Mouse (Mus musculus) hindbrain, embryonic 16.5 days (tissue): Measurements from ENCODE around the gene Afap1. TPM values are rescaled to one million over a fixed set of nuclear protein-coding genes. Genes with fewer than 3 reads are reported as not detected.

ENCODE experiments used
- ATAC-seq: fragments of 200-750 bp; cut with Nextera tagmentation; 2 replicates; pipeline ENCODE4 v1.8.0; 2017; ENCODE audit warnings: moderate TSS enrichment, moderate library complexity
- H3K27ac ChIP-seq: fragments of 300-500 bp; sonication (generic); 2 replicates; pipeline ENCODE4 v1.5.1; 2014; ENCODE audit warnings: low read depth, mild to moderate bottlenecking, control low read depth, low read length, moderate library complexity
- H3K27me3 ChIP-seq: fragments of 300-500 bp; sonication (generic); replicated peaks from 2 replicates; pipeline ENCODE4 v1.6.1; 2014; ENCODE audit warnings: low read length; ENCODE audit not compliant: control insufficient read depth, insufficient read depth
- H3K36me3 ChIP-seq: fragments of 300-500 bp; sonication (generic); 2 replicates; pipeline ENCODE4 v1.6.1; 2014; ENCODE audit warnings: mild to moderate bottlenecking, low read length, moderate library complexity, mixed read lengths; ENCODE audit not compliant: control insufficient read depth, insufficient read depth
- H3K4me1 ChIP-seq: fragments of 300-500 bp; sonication (generic); 2 replicates; pipeline ENCODE4 v1.6.1; 2014; ENCODE audit warnings: low read depth, low read length; ENCODE audit not compliant: control insufficient read depth, insufficient read depth
- H3K4me2 ChIP-seq: fragments of 300-500 bp; sonication (generic); 2 replicates; pipeline ENCODE4 v1.6.1; 2014; ENCODE audit warnings: mild to moderate bottlenecking, low read length, control low read depth, moderate library complexity
- H3K4me3 ChIP-seq: fragments of 300-500 bp; sonication (generic); 2 replicates; pipeline ENCODE4 v1.5.1; 2014; ENCODE audit warnings: mild to moderate bottlenecking, low read length, control low read depth, moderate library complexity
- H3K9ac ChIP-seq: fragments of 300-500 bp; sonication (generic); 2 replicates; pipeline ENCODE4 v1.6.1; 2014; ENCODE audit warnings: low read depth, mild to moderate bottlenecking, control low read depth, low read length, moderate library complexity
- H3K9me3 ChIP-seq: fragments of 300-500 bp; sonication (generic); 2 replicates; pipeline ENCODE4 v1.6.1; 2014; ENCODE audit warnings: mild to moderate bottlenecking, low read length, moderate library complexity; ENCODE audit not compliant: control insufficient read depth
- WGBS: fragments of 180-500 bp; shearing (Covaris S2); extraction: QIAGEN DNeasy Blood & Tissue Kit; methylation state at CpG from one replicate; pipeline ENCODE4 v1.1.7; 2014; 5-methylcytosine and 5-hydroxymethylcytosine counted together
- polyA plus RNA-seq: library from polyadenylated mRNA; unstranded; fragments of >200 nt; fragmentation: Nextera tagmentation; extraction: Ambion mirVana; gene quantifications from 2 replicates; pipeline ENCODE4 v1.2.1, GENCODE M21; 2015

Gene Afap1
- polyA plus RNA-seq, 1 experiment from 2014 or later: 54.8 TPM

DNA sequence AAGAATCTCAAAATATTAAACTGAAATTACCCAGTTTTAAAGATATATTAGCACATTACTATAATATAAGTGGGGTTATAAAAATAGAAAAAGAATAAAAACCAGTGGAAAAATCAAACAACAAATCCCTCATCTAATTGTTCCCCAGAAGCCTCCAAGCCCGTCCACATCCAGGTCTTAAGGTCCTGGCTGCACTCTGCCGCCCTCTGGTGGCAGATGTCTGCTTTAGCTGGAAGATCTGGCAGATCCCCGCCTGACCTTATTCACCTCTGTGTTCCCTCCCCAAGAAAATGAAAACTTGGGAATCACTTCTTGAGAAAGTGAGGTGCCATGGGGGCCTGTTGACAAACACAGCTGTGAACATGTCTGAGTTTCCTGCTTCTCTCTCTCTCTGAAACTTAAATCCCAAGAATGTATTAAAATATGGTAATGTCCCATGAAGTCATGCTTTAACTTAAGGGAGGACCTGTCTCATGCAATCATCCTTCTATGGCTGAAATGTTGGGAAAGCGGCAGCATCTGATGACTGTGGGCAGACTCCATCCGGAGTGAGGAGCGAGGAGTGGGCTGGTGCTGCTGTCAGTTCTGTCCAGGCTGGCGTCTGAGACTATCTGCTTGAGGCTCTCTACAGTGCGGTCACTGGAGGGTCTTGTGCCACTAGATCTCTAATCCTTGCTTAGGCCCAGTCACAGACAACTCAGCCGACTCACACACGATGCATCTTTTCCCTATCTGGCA lies 78.9 kb downstream of the Afap1 start:
- ATAC-seq: no peak
- Histone ChIP-seq H3K9me3 (no peaks in the 10 kb centered on the region), H3K4me1 (peaks cover 8% of the 10 kb centered on the region), H3K27ac (no peak overlapping the region), H3K4me3 (no peak overlapping the region), H3K4me2 (no peak overlapping the region), H3K36me3 (peaks cover 22% of the 10 kb centered on the region), H3K27me3 (no peaks in the 10 kb centered on the region), H3K9ac (no peak overlapping the region)
- WGBS: 61% methylated on average over 10 of the region's 10 CpGs

DNA sequence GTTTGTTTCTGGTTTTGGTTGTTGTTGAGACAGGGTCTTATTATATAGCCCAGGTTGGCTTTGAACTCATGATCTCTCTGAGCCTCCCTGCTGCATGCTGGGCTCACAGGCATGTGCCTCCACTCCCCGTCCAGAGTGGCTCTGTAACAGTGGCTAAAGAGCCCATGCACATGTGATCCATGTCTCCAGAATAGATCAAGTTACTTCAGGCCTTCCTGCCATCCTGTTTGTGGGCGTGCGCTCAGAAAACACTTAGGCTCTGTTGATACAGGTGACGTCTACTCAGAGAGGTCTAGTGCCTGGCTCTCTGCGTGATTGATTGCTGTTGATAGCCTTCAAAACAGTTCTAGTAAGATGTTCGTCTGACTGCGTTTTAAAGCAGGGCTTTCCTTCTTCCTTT lies 79.6 kb downstream of the Afap1 start:
- H3K4me2 ChIP-seq: no peak overlapping the region
- H3K27me3 ChIP-seq: no peaks in the 10 kb centered on the region
- peaks cover 29% of the 10 kb centered on the region for H3K36me3 ChIP-seq
- no peaks in the 10 kb centered on the region for H3K9me3 ChIP-seq
- WGBS: 78% methylated on average over 7 of the region's 7 CpGs
- H3K9ac ChIP-seq: no peak overlapping the region
- ATAC-seq: no peak
- peaks cover 8% of the 10 kb centered on the region for H3K4me1 ChIP-seq
- H3K4me3 ChIP-seq: no peak overlapping the region
- H3K27ac ChIP-seq: no peak overlapping the region

DNA sequence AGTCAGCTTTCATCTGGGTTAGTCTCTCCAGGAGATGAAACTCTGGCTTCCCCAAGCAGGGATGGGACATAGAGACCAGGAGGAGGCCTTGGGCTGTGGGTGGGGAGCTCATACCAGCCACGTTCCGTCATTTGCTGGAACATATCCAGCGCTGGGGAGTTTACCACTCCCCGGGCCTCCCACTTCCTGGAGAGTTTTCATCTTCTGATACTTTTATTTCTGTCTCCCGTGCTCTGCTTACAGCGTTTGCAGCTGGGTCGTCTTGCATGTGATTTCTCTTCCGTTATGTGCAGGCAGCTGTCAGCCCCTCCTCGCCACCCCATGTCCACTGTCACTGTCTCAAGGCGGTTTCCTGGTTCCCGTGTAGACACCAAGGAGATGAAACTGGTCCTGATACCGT lies 80.7 kb downstream of the Afap1 start:
- Histone ChIP-seq H3K27me3 (no peaks in the 10 kb centered on the region), H3K4me2 (no peak overlapping the region), H3K9me3 (no peaks in the 10 kb centered on the region), H3K4me3 (no peak overlapping the region), H3K4me1 (peaks cover 8% of the 10 kb centered on the region), H3K9ac (no peak overlapping the region), H3K27ac (no peak overlapping the region), H3K36me3 (peaks cover 29% of the 10 kb centered on the region)
- ATAC-seq: no peak
- 77% methylated on average over 12 of the region's 12 CpGs for WGBS

GRCm38 (mm10) chr5:35974265-35974664 lies 81.1 kb downstream of the Afap1 start:
- H3K27ac ChIP-seq: no peak overlapping the region
- 87% methylated on average over 15 of the region's 15 CpGs for WGBS

DNA sequence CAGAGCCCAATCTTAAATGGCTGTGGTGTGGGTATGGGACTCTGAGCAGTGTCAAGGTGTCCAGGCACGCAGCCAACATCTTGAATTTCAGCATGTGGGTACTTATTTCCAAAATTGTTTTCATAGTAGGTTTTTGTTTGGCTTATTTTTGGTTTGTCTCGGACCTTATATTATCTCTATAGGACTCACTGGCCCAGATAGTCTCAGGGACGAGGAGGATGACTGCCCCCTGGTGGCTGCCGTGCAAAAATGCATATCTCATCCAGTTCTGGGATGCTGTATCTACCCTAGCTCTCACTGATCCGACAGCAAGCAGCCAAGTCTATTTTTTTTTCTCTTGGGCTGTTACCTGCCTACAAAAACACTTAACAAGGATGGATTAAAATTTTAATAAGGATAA lies 82.6 kb downstream of the Afap1 start:
- Histone ChIP-seq H3K4me3 (no peak overlapping the region), H3K9me3 (no peaks in the 10 kb centered on the region), H3K9ac (no peak overlapping the region), H3K36me3 (peaks cover 32% of the 10 kb centered on the region), H3K4me1 (peaks cover 3% of the 10 kb centered on the region), H3K4me2 (no peak overlapping the region), H3K27me3 (no peaks in the 10 kb centered on the region), H3K27ac (no peak overlapping the region)
- WGBS: 12% methylated on average over 5 of the region's 5 CpGs
- ATAC-seq: peak; percentile 81

More at GRCm38 (mm10) chr5:35974265-35974664, 81.1 kb downstream of the Afap1 start:
- H3K27me3 ChIP-seq: no peaks in the 10 kb centered on the region
- H3K36me3 ChIP-seq: peaks cover 31% of the 10 kb centered on the region
- no peak overlapping the region for H3K9ac ChIP-seq
- no peak overlapping the region for H3K4me3 ChIP-seq
- no peak for ATAC-seq
- H3K4me2 ChIP-seq: no peak overlapping the region
- H3K4me1 ChIP-seq: peaks cover 8% of the 10 kb centered on the region
- no peaks in the 10 kb centered on the region for H3K9me3 ChIP-seq

- H3K4me3 ChIP-seq: no peak overlapping the region
- H3K9me3 ChIP-seq: no peaks in the 10 kb centered on the region
- 82% methylated on average over 5 of the region's 5 CpGs for WGBS
- H3K9ac ChIP-seq: no peak overlapping the region
- no peak overlapping the region for H3K4me2 ChIP-seq
- H3K27ac ChIP-seq: no peak overlapping the region
- no peaks in the 10 kb centered on the region for H3K4me1 ChIP-seq
- H3K36me3 ChIP-seq: peaks cover 40% of the 10 kb centered on the region
- H3K27me3 ChIP-seq: no peaks in the 10 kb centered on the region
- no peak for ATAC-seq
These were observed 87.4 kb downstream of the Afap1 start for GRCm38 (mm10) chr5:35980542-35980941.

GRCm38 (mm10) chr5:35981341-35981740 lies 88.2 kb downstream of the Afap1 start:
- H3K4me1 ChIP-seq: no peaks in the 10 kb centered on the region
- 72% methylated on average over 5 of the region's 5 CpGs for WGBS
- H3K9ac ChIP-seq: no peak overlapping the region
- no peaks in the 10 kb centered on the region for H3K27me3 ChIP-seq
- H3K36me3 ChIP-seq: peaks cover 38% of the 10 kb centered on the region
- H3K27ac ChIP-seq: no peak overlapping the region
- no peak for ATAC-seq
- no peak overlapping the region for H3K4me2 ChIP-seq
- H3K9me3 ChIP-seq: no peaks in the 10 kb centered on the region
- H3K4me3 ChIP-seq: no peak overlapping the region

- H3K27ac ChIP-seq: no peak overlapping the region
- H3K9ac ChIP-seq: no peak overlapping the region
- no peak overlapping the region for H3K4me3 ChIP-seq
- H3K27me3 ChIP-seq: no peaks in the 10 kb centered on the region
- H3K36me3 ChIP-seq: peaks cover 32% of the 10 kb centered on the region
- no peaks in the 10 kb centered on the region for H3K9me3 ChIP-seq
- ATAC-seq: peak; percentile 72; the same call in 1 of the 2 replicates
- no peak overlapping the region for H3K4me2 ChIP-seq
- H3K4me1 ChIP-seq: no peaks in the 10 kb centered on the region
- WGBS: 33% methylated on average over 4 of the region's 4 CpGs
These were observed 88.9 kb downstream of the Afap1 start for GRCm38 (mm10) chr5:35981976-35982375.

DNA sequence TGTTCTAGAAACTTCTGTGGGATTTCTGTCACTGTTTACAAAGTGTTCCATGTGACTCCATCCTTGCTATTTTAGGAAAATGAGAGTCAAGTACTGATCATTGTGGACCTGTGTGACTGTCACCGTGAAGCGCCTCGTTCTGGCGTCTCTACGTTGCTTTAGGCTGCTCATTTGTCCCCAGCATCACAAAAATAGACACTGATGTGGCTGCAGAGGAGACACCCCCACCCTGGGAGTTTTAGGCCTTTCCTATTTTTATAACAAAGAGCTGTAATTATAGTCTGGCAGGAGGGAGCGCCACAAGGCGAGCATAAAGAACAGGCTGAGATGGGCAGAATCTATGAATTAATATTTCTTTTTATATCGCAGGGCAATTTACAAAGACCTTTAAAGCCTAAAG lies 92.5 kb downstream of the Afap1 start:
- Histone ChIP-seq H3K9me3 (no peaks in the 10 kb centered on the region), H3K4me3 (no peak overlapping the region), H3K27ac (no peak overlapping the region), H3K36me3 (peaks cover 24% of the 10 kb centered on the region), H3K4me2 (no peak overlapping the region), H3K9ac (no peak overlapping the region), H3K27me3 (no peaks in the 10 kb centered on the region), H3K4me1 (no peaks in the 10 kb centered on the region)
- 78% methylated on average over 8 of the region's 8 CpGs for WGBS
- ATAC-seq: no peak
